Mouse (Mus musculus): ENCODE results near the gene Slc1a5. TPM values are rescaled to one million over a fixed set of nuclear protein-coding genes. Genes with fewer than 3 reads are reported as not detected.

The Slc1a5 gene
- total and polyA plus RNA-seq, 3 experiments, result 115 to 245 (median 174) TPM

DNA sequence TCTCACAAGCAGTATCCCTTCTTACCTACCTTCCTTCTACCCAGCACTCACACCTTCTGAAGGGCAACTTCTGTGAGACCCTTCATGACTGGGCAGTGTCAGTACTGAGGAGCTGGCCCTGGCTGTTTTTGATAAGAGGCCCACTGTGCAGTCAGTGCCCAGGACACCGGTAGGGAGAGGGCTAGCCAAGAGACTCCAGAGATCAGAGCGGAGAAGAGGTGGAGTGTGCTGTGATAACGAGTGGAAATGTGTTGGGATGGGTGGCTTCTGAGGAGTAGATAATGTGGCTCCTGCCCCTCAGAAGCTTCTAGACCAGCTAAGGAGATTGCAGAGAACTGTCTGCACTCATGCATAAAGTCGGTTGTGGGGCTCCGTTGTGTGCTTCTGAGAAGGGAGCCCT, 38.7 kb downstream of the Slc1a5 start:
- Histone ChIP-seq H3K4me1 (ENCODE audit: control insufficient read depth in 1 of 2, insufficient read depth in 2 of 2) (peaks cover 25 to 81% of the 10 kb centered on the region in 2 experiments), H3K9ac (ENCODE audit: insufficient read depth, low read depth) (no peak overlapping the region), H3K4me2 (ENCODE audit: insufficient read depth, low read depth, poor library complexity, severe bottlenecking) (no peak overlapping the region), H3K79me2 (replicated peaks; ENCODE audit: control insufficient read depth, extremely low read depth, insufficient read depth, poor library complexity, severe bottlenecking) (peaks cover 67% of the 10 kb centered on the region), H3K27ac (ENCODE audit: insufficient read depth, low read depth) (no peak overlapping the region), H3K4me3 (replicated peaks in 1 of 3; ENCODE audit: low read depth in 2 of 3, low read length in 2 of 3, poor library complexity in 1 of 3) (no peak overlapping the region), H3K9me3 (replicated peaks; ENCODE audit: low read length) (no peaks in the 10 kb centered on the region), H3K36me3 (replicated peaks in 1 of 2; ENCODE audit: control insufficient read depth in 1 of 2, insufficient read depth in 1 of 2, low read length in 1 of 2) (peaks cover 22 to 65% of the 10 kb centered on the region in 2 experiments), H3K27me3 (replicated peaks) (no peaks in the 10 kb centered on the region)
- in situ Hi-C loops (cut with MboI; ENCODE audit: low pct_ligation_motif_present, low pct_unique_long_range_greater_than_20kb, low sequenced_read_pairs), result loop anchor here (5.0 kb wide), 1 partner anchor 88 kb away; the partner anchor contains the start of gene Ptgir
- no peak for TF ChIP-seq ETS1 (conservative IDR thresholded peaks at IDR 0.05; ENCODE audit: low read depth, low read length)
- no peak for TF ChIP-seq MAX (IDR thresholded peaks at IDR 0.05; ENCODE audit: low read length)
- TF ChIP-seq NRF1 (IDR thresholded peaks at IDR 0.05; ENCODE audit: low read depth, low read length), result no peak
- no peak for TF ChIP-seq POLR2AphosphoS2 (IDR thresholded peaks at IDR 0.05; ENCODE audit: low read depth, low read length)
- no peak for TF ChIP-seq E2F4 (IDR thresholded peaks at IDR 0.05; ENCODE audit: insufficient replicate concordance, low read depth, low read length)
- TF ChIP-seq MXI1 (IDR thresholded peaks at IDR 0.05; ENCODE audit: low read depth, low read length), result no peak
- TF ChIP-seq KAT2A (IDR thresholded peaks at IDR 0.05; ENCODE audit: insufficient replicate concordance, low read length), result no peak
- TF ChIP-seq UBTF (IDR thresholded peaks at IDR 0.05; ENCODE audit: low read depth, low read length), result no peak
- TF ChIP-seq SMC3 (IDR thresholded peaks at IDR 0.05; ENCODE audit: low read depth, low read length), result no peak
- no peak for TF ChIP-seq CTCF (conservative IDR thresholded peaks at IDR 0.05 in 1 of 2, IDR thresholded peaks at IDR 0.05 in 1 of 2; ENCODE audit: low read depth in 2 of 2, low read length in 2 of 2)
- TF ChIP-seq PAX5 (IDR thresholded peaks at IDR 0.05; ENCODE audit: low read length), result no peak
- TF ChIP-seq USF2 (conservative IDR thresholded peaks at IDR 0.05; ENCODE audit: low read depth, low read length), result no peak
- TF ChIP-seq USF1 (IDR thresholded peaks at IDR 0.05; ENCODE audit: low read depth, low read length), result no peak
- no peak for TF ChIP-seq GABPA (IDR thresholded peaks at IDR 0.05; ENCODE audit: insufficient replicate concordance, low read depth, low read length)
- no peak for TF ChIP-seq TCF12 (IDR thresholded peaks at IDR 0.05; ENCODE audit: low read depth, low read length)
- dilution Hi-C loops (cut with MboI; ENCODE audit: extremely low pct_ligation_motif_present, extremely low pct_unique_long_range_greater_than_20kb, low sequenced_read_pairs), result no loop called here
- DNase-seq (ENCODE audit: extremely low read depth), result no peak

GRCm38 (mm10) chr7:16820271-16820763, 39.2 kb downstream of the Slc1a5 start:
- dilution Hi-C loops (cut with MboI; ENCODE audit: extremely low pct_ligation_motif_present, extremely low pct_unique_long_range_greater_than_20kb, low sequenced_read_pairs), result no loop called here
- Histone ChIP-seq H3K36me3 (replicated peaks in 1 of 2; ENCODE audit: control insufficient read depth in 1 of 2, insufficient read depth in 1 of 2, low read length in 1 of 2) (peaks cover 27 to 66% of the 10 kb centered on the region in 2 experiments), H3K79me2 (replicated peaks; ENCODE audit: control insufficient read depth, extremely low read depth, insufficient read depth, poor library complexity, severe bottlenecking) (peaks cover 67% of the 10 kb centered on the region), H3K4me1 (ENCODE audit: control insufficient read depth in 1 of 2, insufficient read depth in 2 of 2) (peaks cover 22 to 79% of the 10 kb centered on the region in 2 experiments), H3K4me3 (replicated peaks in 1 of 3; ENCODE audit: low read depth in 2 of 3, low read length in 2 of 3, poor library complexity in 1 of 3) (no peak overlapping the region), H3K27ac (ENCODE audit: insufficient read depth, low read depth) (no peak overlapping the region), H3K9ac (ENCODE audit: insufficient read depth, low read depth) (no peak overlapping the region), H3K4me2 (ENCODE audit: insufficient read depth, low read depth, poor library complexity, severe bottlenecking) (no peak overlapping the region), H3K9me3 (replicated peaks; ENCODE audit: low read length) (no peaks in the 10 kb centered on the region), H3K27me3 (replicated peaks) (no peaks in the 10 kb centered on the region)
- no peak for TF ChIP-seq MEF2A (IDR thresholded peaks at IDR 0.05; ENCODE audit: borderline replicate concordance, low read depth, low read length)
- DNase-seq (ENCODE audit: extremely low read depth), result no peak
- in situ Hi-C loops (cut with MboI; ENCODE audit: low pct_ligation_motif_present, low pct_unique_long_range_greater_than_20kb, low sequenced_read_pairs), result no loop called here
